Mouse (Mus musculus) midbrain, embryonic 16.5 days (tissue): ENCODE measurements around the gene Jmjd6. TPM values are rescaled to one million over a fixed set of nuclear protein-coding genes. Genes with fewer than 3 reads are reported as not detected.
A peak's percentile ranks its signal among the peaks of the same experiment; 100 is the strongest.

Experiments used
- ATAC-seq: fragments of 200-750 bp; cut with Nextera tagmentation; 2 replicates; pipeline ENCODE4 v1.8.0; 2017; ENCODE audit warnings: moderate TSS enrichment
- H3K27ac ChIP-seq: fragments of 300-500 bp; sonication (generic); 2 replicates; pipeline ENCODE4 v1.5.1; 2014; ENCODE audit warnings: mild to moderate bottlenecking, low read length, mixed read lengths
- H3K27me3 ChIP-seq: fragments of 300-500 bp; sonication (generic); 2 replicates; pipeline ENCODE4 v1.6.1; 2014; ENCODE audit warnings: low read depth, low read length, mixed read lengths; ENCODE audit not compliant: control insufficient read depth, insufficient read depth
- H3K36me3 ChIP-seq: fragments of 300-500 bp; sonication (generic); 2 replicates; pipeline ENCODE4 v1.6.1; 2014; ENCODE audit warnings: mild to moderate bottlenecking, low read length, moderate library complexity, mixed read lengths; ENCODE audit not compliant: control insufficient read depth, insufficient read depth
- H3K4me1 ChIP-seq: fragments of 300-500 bp; sonication (generic); 2 replicates; pipeline ENCODE4 v1.6.1; 2014; ENCODE audit warnings: mild to moderate bottlenecking, low read length, mixed read lengths; ENCODE audit not compliant: control insufficient read depth, insufficient read depth
- H3K4me2 ChIP-seq: fragments of 300-500 bp; sonication (generic); 2 replicates; pipeline ENCODE4 v1.6.1; 2014; ENCODE audit warnings: mild to moderate bottlenecking, low read length, mixed read lengths
- H3K4me3 ChIP-seq: fragments of 300-500 bp; sonication (generic); 2 replicates; pipeline ENCODE4 v1.5.1; 2014; ENCODE audit warnings: low read depth, mild to moderate bottlenecking, low read length, moderate library complexity, mixed read lengths
- H3K9ac ChIP-seq: fragments of 300-500 bp; sonication (generic); 2 replicates; pipeline ENCODE4 v1.6.1; 2014; ENCODE audit warnings: low read depth, low read length, mixed read lengths
- H3K9me3 ChIP-seq: fragments of 300-500 bp; sonication (generic); replicated peaks from 2 replicates; pipeline ENCODE4 v1.6.1; 2014; ENCODE audit warnings: mild to moderate bottlenecking, low read length, mixed read lengths; ENCODE audit not compliant: control insufficient read depth, poor library complexity, severe bottlenecking
- WGBS: fragments of 180-500 bp; shearing (Covaris S2); extraction: QIAGEN DNeasy Blood & Tissue Kit; methylation state at CpG from one replicate; pipeline ENCODE4 v1.1.7; 2014; 5-methylcytosine and 5-hydroxymethylcytosine counted together
- polyA plus RNA-seq: library from polyadenylated mRNA; unstranded; fragments of >200 nt; fragmentation: Nextera tagmentation; extraction: Ambion mirVana; gene quantifications from 2 replicates; pipeline ENCODE4 v1.2.1, GENCODE M21; 2015

The Jmjd6 gene
- polyA plus RNA-seq, 1 experiment from 2014 or later: 66.3 TPM

- H3K9me3 ChIP-seq: no peaks in the 10 kb centered on the region
- 92% methylated on average over 20 of the region's 20 CpGs for WGBS
- H3K27me3 ChIP-seq: no peaks in the 10 kb centered on the region
- H3K4me3 ChIP-seq: no peak overlapping the region
- ATAC-seq: no peak
- no peak overlapping the region for H3K4me2 ChIP-seq
- no peak overlapping the region for H3K27ac ChIP-seq
- no peak overlapping the region for H3K9ac ChIP-seq
- H3K36me3 ChIP-seq: peaks cover 25% of the 10 kb centered on the region
- no peaks in the 10 kb centered on the region for H3K4me1 ChIP-seq
Observed at GRCm38 (mm10) chr11:116873987-116874386, 30.7 kb upstream of the Jmjd6 start.

GRCm38 (mm10) chr11:116871538-116871937, 28.3 kb upstream of the Jmjd6 start:
- 94% methylated on average over 9 of the region's 9 CpGs for WGBS
- no peaks in the 10 kb centered on the region for H3K9me3 ChIP-seq
- no peaks in the 10 kb centered on the region for H3K27me3 ChIP-seq
- H3K36me3 ChIP-seq: peaks cover 31% of the 10 kb centered on the region
- no peak overlapping the region for H3K27ac ChIP-seq
- H3K4me3 ChIP-seq: no peak overlapping the region
- H3K4me1 ChIP-seq: no peaks in the 10 kb centered on the region
- H3K4me2 ChIP-seq: no peak overlapping the region
- no peak overlapping the region for H3K9ac ChIP-seq
- no peak for ATAC-seq

DNA sequence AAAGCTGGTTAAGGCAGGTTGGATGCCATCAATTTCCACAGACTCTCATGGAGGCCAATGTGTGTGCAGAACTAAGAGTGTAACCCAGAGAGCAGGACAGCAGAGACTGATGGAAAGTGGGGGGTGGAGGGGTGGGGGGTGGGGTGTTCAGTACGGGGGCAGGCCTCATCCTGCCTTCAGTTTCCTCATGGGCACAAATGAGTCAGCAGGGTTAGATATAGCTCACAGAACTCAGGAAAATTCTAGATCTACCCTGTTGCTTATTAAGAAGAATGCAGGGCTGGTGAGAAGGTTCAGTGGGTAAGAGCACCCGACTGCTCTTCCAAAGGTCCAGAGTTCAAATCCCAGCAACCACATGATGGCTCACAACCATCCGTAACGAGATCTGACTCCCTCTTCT, 26.4 kb upstream of the Jmjd6 start:
- Histone ChIP-seq H3K9me3 (no peaks in the 10 kb centered on the region), H3K36me3 (peaks cover 40% of the 10 kb centered on the region), H3K4me3 (no peak overlapping the region), H3K27me3 (no peaks in the 10 kb centered on the region), H3K4me2 (no peak overlapping the region), H3K27ac (no peak overlapping the region), H3K9ac (no peak overlapping the region), H3K4me1 (no peaks in the 10 kb centered on the region)
- no peak for ATAC-seq
- WGBS: 85% methylated on average over 4 of the region's 4 CpGs

GRCm38 (mm10) chr11:116869223-116869622, 26.0 kb upstream of the Jmjd6 start:
- Histone ChIP-seq H3K4me3 (no peak overlapping the region), H3K9ac (no peak overlapping the region), H3K36me3 (peaks cover 42% of the 10 kb centered on the region), H3K4me2 (no peak overlapping the region), H3K27ac (no peak overlapping the region), H3K9me3 (no peaks in the 10 kb centered on the region), H3K27me3 (no peaks in the 10 kb centered on the region), H3K4me1 (no peaks in the 10 kb centered on the region)
- WGBS: 90% methylated on average over 8 of the region's 8 CpGs
- ATAC-seq: no peak

GRCm38 (mm10) chr11:116868129-116868528, 24.9 kb upstream of the Jmjd6 start:
- no peaks in the 10 kb centered on the region for H3K4me1 ChIP-seq
- WGBS: 83% methylated on average over 3 of the region's 3 CpGs
- no peak overlapping the region for H3K4me3 ChIP-seq
- peaks cover 39% of the 10 kb centered on the region for H3K36me3 ChIP-seq
- H3K9ac ChIP-seq: no peak overlapping the region
- H3K27me3 ChIP-seq: no peaks in the 10 kb centered on the region
- H3K27ac ChIP-seq: no peak overlapping the region
- H3K4me2 ChIP-seq: no peak overlapping the region
- H3K9me3 ChIP-seq: no peaks in the 10 kb centered on the region
- ATAC-seq: no peak

GRCm38 (mm10) chr11:116865945-116866585, 22.8 kb upstream of the Jmjd6 start:
- no peaks in the 10 kb centered on the region for H3K27me3 ChIP-seq
- no peaks in the 10 kb centered on the region for H3K9me3 ChIP-seq
- H3K36me3 ChIP-seq: peaks cover 39% of the 10 kb centered on the region
- 82% methylated on average over 12 of the region's 12 CpGs for WGBS
- H3K4me1 ChIP-seq: no peaks in the 10 kb centered on the region
- no peak overlapping the region for H3K9ac ChIP-seq
- no peak overlapping the region for H3K27ac ChIP-seq
- ATAC-seq: no peak
- no peak overlapping the region for H3K4me2 ChIP-seq
- no peak overlapping the region for H3K4me3 ChIP-seq

GRCm38 (mm10) chr11:116864444-116864843, 21.2 kb upstream of the Jmjd6 start:
- no peaks in the 10 kb centered on the region for H3K27me3 ChIP-seq
- no peak overlapping the region for H3K4me2 ChIP-seq
- no peak overlapping the region for H3K27ac ChIP-seq
- H3K9me3 ChIP-seq: no peaks in the 10 kb centered on the region
- WGBS: 88% methylated on average over 10 of the region's 10 CpGs
- H3K4me1 ChIP-seq: no peaks in the 10 kb centered on the region
- ATAC-seq: no peak
- no peak overlapping the region for H3K9ac ChIP-seq
- H3K4me3 ChIP-seq: no peak overlapping the region
- H3K36me3 ChIP-seq: peaks cover 39% of the 10 kb centered on the region

GRCm38 (mm10) chr11:116857183-116857850, 14.1 kb upstream of the Jmjd6 start:
- no peak for ATAC-seq
- no peak overlapping the region for H3K4me2 ChIP-seq
- H3K4me3 ChIP-seq: no peak overlapping the region
- H3K36me3 ChIP-seq: peaks cover 12% of the 10 kb centered on the region
- no peaks in the 10 kb centered on the region for H3K9me3 ChIP-seq
- H3K27ac ChIP-seq: no peak overlapping the region
- 92% methylated on average over 12 of the region's 12 CpGs for WGBS
- peaks cover 20% of the 10 kb centered on the region for H3K4me1 ChIP-seq
- H3K27me3 ChIP-seq: no peaks in the 10 kb centered on the region
- no peak overlapping the region for H3K9ac ChIP-seq

DNA sequence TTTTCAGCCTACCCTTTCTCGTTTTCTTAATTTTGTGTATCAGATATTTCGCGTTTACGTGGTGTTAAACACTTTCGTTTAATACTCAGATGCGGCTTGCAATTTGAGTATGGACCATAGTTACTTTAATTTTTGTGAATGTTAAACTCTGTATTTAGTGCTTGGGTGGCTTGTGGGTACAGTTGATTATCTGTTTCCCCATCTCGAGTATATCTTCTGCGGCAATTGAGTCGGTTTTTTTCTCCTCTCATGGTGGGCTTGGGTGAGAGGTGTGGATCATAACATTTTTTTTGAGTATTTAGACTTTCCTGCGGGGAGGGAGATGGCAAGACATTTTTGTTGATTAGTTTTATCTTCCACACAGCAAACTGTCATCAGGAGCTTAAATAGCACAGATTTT, 11.0 kb upstream of the Jmjd6 start:
- Histone ChIP-seq H3K4me2 (peak overlapping the region; percentile 79), H3K4me1 (peaks cover 35% of the 10 kb centered on the region), H3K27me3 (no peaks in the 10 kb centered on the region), H3K4me3 (peak overlapping the region; percentile 93), H3K9me3 (no peaks in the 10 kb centered on the region), H3K27ac (peak overlapping the region; percentile 99), H3K36me3 (peaks cover 8% of the 10 kb centered on the region), H3K9ac (peak overlapping the region; percentile 97)
- no peak for ATAC-seq
- 50% methylated on average over 10 of the region's 10 CpGs for WGBS
